Mouse (Mus musculus) hematopoietic stem cell, adult 5-6 weeks (primary cell): ENCODE data around the gene Dnah7c. TPM values are rescaled to one million over a fixed set of nuclear protein-coding genes. Genes with fewer than 3 reads are reported as not detected.

Experiments
- ATAC-seq, 2 experiments: fragments of 125-278 bp in 1 of 2; replicated peaks in 1 of 2; 2 replicates each; pipeline ENCODE4 v1.8.0; 2016 to 2017; ENCODE audit warnings: inconsistent platforms in 2 of 2, mild to moderate bottlenecking in 2 of 2, moderate number of reproducible peaks in 2 of 2, low read depth in 1 of 2, moderate TSS enrichment in 1 of 2; ENCODE audit not compliant: low FRiP score in 2 of 2, poor library complexity in 2 of 2, severe bottlenecking in 2 of 2, insufficient read depth in 1 of 2, low TSS enrichment in 1 of 2
- total RNA-seq: library from RNA; stranded (forward); fragments of 172-1452, 232-1000 nt; gene quantifications from 2 replicates; pipeline ENCODE4 v1.2.3, GENCODE M21; 2017

The Dnah7c gene
- total RNA-seq, 1 experiment from 2014 or later, result not detected

DNA sequence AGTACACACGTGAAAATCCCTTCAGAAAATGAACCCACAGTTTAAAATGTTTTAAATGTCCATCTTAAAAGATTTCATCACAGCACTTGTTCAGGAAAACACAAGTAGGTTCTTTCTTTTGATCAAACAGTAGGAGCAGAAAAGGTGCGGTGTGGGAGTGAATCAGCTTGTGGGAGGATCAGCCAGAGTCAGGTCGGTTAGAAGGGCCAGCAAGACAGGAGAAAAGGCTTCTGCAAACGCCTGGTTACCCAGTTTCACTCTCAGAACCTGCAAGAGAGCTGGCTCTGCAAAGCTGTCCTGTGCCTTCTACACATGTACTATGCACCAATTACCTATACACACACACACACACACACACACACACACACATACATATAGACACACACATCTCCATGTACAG is 418.0 kb downstream of the Dnah7c start:
- ATAC-seq, result no peak

GRCm38 (mm10) chr1:46844281-46844680 is 418.9 kb downstream of the Dnah7c start:
- no peak for ATAC-seq

GRCm38 (mm10) chr1:46845221-46845620 is 419.8 kb downstream of the Dnah7c start:
- ATAC-seq, result no peak

DNA sequence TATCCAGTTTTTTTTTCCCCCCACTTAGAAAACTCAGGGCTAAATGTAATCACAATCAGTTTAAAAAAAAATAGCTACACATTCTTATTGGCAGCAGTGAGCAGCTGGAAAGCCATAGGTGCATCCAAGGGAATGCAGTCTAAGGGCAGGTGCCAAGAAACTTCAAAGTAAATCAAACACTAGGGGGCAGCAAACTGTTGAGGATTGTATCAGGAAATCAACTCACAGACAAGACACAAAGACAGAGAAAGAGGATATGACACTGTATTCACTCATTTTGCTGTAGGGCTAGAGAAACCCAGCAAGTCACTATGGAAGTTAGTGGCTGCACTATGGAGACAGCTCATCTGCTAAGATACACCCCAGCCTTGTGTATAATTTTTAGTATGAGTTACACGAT is 424.4 kb downstream of the Dnah7c start:
- peak; percentile 25 to 30 for ATAC-seq

GRCm38 (mm10) chr1:46851586-46851985 is 426.2 kb downstream of the Dnah7c start:
- ATAC-seq, result no peak

GRCm38 (mm10) chr1:46852216-46852599 is 426.8 kb downstream of the Dnah7c start:
- no peak for ATAC-seq

- peak; percentile 44 to 52 for ATAC-seq
Measured at GRCm38 (mm10) chr1:46852600-46853272, 427.3 kb downstream of the Dnah7c start.

- peak; percentile 56 to 69 for ATAC-seq
Measured at GRCm38 (mm10) chr1:46853317-46854035, 428.1 kb downstream of the Dnah7c start.

DNA sequence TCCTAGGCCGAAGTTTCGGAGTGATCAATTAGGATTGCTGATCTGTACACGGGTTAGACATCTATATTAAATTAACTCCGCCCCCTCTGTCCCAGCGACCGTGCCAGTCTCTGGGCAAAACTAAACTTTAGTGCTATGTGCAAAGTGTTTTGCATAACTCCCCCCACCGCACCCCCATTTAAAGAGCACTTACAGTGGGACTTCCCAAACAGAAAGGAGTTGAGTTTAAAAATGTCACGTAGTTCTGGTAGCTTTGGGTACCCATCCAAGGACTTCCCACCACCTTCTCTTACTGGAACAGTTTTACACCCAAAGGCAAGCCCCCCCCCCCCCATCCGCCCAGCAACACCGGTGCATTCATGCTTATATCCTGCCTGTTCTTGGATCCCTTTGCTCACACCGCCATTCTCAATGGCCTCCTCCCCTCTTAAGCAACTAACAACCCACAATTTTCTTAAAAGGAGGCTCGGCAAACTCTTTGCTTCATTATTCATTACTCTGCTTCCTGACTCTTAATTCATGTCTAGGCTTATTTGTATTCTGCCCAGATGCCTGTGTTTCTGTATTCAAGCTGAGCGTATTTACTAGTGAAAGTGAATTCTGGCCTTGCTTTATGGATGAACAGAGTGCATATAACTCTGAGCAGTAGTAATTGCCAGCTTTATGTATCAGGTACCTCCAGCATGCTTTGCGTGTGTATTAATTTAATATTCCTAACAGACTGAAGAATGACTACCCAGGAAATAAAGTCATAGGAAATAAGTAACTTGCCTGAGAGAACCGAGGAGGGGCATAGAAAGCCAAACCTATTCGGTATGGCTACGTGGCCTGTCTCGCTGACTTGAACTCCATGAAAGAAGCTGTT is 428.9 kb downstream of the Dnah7c start:
- ATAC-seq, result peak; percentile 52

GRCm38 (mm10) chr1:46856498-46856897 is 431.1 kb downstream of the Dnah7c start:
- no peak for ATAC-seq
